Mouse (Mus musculus) small intestine, adult 2 months (tissue): ENCODE measurements around the gene Ccdc138. TPM values are rescaled to one million over a fixed set of nuclear protein-coding genes. Genes with fewer than 3 reads are reported as not detected.

ENCODE experiments used
- H3K27ac ChIP-seq: fragments of 200-500 bp; 2 replicates; pipeline ENCODE4 v1.5.1; 2012; ENCODE audit warnings: low read depth, low read length, control low read depth, inconsistent platforms; ENCODE audit not compliant: insufficient read depth
- H3K27me3 ChIP-seq: fragments of 200-500 bp; 2 replicates; pipeline ENCODE4 v1.6.1; 2012; ENCODE audit warnings: mild to moderate bottlenecking, moderate library complexity, low read length, inconsistent platforms; ENCODE audit not compliant: control insufficient read depth, insufficient read depth
- H3K36me3 ChIP-seq: fragments of 200-500 bp; 2 replicates; pipeline ENCODE4 v1.6.1; 2012; ENCODE audit warnings: mild to moderate bottlenecking, low read length, control low read depth, inconsistent platforms; ENCODE audit not compliant: control insufficient read depth, insufficient read depth
- H3K4me1 ChIP-seq: fragments of 200-500 bp; 2 replicates; pipeline ENCODE4 v1.6.1; 2012; ENCODE audit warnings: low read length, inconsistent platforms, mixed read lengths; ENCODE audit not compliant: control insufficient read depth, insufficient read depth, insufficient read length
- H3K4me3 ChIP-seq: fragments of 200-500 bp; 2 replicates; pipeline ENCODE4 v1.5.1; 2012; ENCODE audit warnings: low read depth, mild to moderate bottlenecking, control low read depth, inconsistent platforms, low read length, moderate library complexity
- CTCF ChIP-seq: fragments of 200-500 bp; IDR thresholded peaks from 2 replicates; pipeline ENCODE4 v1.5.1; 2012; ENCODE audit warnings: low read depth, mild to moderate bottlenecking, control low read depth, inconsistent platforms, low read length, moderate library complexity, mixed read lengths; ENCODE audit not compliant: insufficient replicate concordance, insufficient read length; ENCODE audit errors: extremely low read depth
- POLR2A ChIP-seq: fragments of 200-500 bp; IDR thresholded peaks from 2 replicates; pipeline ENCODE4 v1.6.1; 2012; ENCODE audit warnings: low read depth, mild to moderate bottlenecking, control low read depth, inconsistent platforms, low read length, moderate library complexity
- WGBS: fragments of 180-500 bp; shearing (Covaris S2); methylation state at CpG from one replicate; pipeline ENCODE4 v1.1.7; 2018; 5-methylcytosine and 5-hydroxymethylcytosine counted together
- polyA plus RNA-seq: library from polyadenylated mRNA; depleted of rRNA; stranded (reverse); fragments of >200 nt; gene quantifications from 2 replicates; pipeline ENCODE4 v1.2.3, GENCODE M21; 2012; rRNA removed

The Ccdc138 gene
- 0.20 and 0.32 TPM in 2 replicates for polyA plus RNA-seq

DNA sequence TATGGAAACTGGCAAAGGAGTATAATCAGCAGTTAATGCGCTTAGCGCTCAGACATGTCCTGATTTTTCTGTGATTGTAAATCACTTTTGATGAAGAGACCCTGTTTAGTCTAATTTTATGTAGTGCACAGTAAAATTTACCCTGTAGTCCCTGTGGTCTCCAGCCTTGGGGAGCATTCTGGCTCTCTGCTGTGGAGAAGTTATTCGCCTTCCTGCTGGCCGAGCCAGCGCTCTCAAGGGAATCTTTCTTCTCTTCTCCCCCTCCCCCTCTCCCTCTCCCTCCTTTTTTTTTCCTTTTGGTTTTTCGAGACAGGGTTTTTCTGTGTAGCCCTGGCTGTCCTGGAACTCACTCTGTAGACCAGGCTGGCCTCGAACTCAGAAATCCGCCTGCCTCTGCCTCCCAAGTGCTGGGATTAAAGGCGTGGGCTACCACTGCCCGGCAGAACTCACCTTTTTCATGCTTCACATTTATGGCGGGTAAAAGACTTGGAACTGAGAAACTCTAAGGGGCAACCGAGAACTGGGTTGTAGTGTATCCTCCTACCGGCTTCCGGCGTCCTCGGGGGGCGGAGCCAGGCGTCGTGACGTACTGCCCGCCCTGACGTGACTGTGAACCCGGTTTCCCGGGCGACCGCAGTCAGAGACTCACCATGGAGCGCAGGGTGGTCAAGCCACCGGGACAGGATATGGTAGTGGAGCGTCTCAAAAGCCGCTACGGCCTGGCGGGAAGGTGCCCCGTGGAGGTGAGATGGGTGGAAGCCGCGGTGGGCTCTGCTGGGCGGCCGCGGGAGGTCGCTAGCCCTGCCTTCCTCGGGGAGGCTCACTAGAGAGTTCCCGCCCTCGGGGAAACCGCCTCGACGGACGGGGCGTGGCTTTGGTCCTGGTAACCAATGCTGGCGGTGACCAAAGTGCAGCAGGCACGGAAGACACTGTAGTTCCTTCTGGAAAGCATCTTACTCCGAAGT lies at the start of gene Ccdc138:
Gene Ccdc138 (plus strand): TSS at position 629 of the 965 bp plus-strand sequence.
- peaks cover 14% of the 10 kb centered on the region for H3K36me3 ChIP-seq
- H3K4me1 ChIP-seq = peaks cover 3% of the 10 kb centered on the region; the same call in 1 of the 2 replicates
- H3K27ac ChIP-seq = peak within 1 kb of the TSS; percentile 83
- no peaks in the 10 kb centered on the region for H3K27me3 ChIP-seq
- H3K4me3 ChIP-seq = peak within 1 kb of the TSS; percentile 84
- WGBS = 2% methylated on average over 50 of the region's 50 CpGs
- TF ChIP-seq POLR2A (peak; percentile 36), CTCF (peak; percentile 54; the same call in 1 of the 2 replicates)

DNA sequence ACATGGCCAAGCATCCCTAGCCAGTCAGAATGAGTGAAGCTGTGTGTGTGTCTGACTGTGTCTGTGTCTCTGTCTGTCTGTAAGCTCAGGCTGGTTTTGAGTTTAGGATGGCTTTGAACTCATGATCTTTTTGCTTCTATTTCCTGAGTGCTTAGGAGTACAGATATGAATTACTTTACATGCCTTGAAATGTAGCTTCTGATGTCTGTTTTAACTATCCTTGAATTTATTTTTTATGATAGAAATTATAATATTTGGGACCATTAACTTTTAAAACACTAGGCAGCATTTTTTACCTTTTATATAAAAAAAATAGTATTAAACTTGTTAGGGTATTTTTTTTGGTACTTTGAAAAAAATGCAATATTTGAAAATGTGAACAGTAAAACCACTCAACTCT lies 46.2 kb upstream of the Ccdc138 start:
- Histone ChIP-seq H3K4me1 (no peaks in the 10 kb centered on the region), H3K4me3 (no peak overlapping the region), H3K27ac (no peak overlapping the region), H3K27me3 (no peaks in the 10 kb centered on the region), H3K36me3 (peaks cover 20% of the 10 kb centered on the region)
- TF ChIP-seq CTCF (no peak), POLR2A (no peak)

DNA sequence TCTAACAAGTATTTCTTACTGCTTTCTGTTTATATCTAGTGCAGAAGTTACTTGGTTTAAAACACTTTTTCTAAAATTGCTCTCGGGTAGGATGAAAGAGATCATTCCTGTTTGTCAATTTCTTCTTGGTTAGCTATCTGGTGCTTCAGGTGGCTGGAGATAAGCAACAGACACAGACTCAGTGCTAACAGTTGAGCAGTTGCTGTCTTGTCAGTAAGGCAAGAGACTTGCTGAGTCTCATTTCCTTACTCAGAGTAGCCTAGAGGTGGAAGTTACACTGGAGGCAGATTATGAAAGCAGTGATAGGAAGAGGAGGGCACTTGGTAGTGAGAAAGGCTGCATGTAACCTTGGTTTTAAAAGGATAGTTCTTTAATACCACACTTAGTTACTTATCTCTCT lies 45.6 kb upstream of the Ccdc138 start:
- Histone ChIP-seq H3K4me3 (no peak overlapping the region), H3K4me1 (no peaks in the 10 kb centered on the region), H3K36me3 (peaks cover 21% of the 10 kb centered on the region), H3K27me3 (no peaks in the 10 kb centered on the region), H3K27ac (no peak overlapping the region)
- 92% methylated on average over 1 of the region's 1 CpGs for WGBS
- TF ChIP-seq POLR2A (no peak), CTCF (no peak)

DNA sequence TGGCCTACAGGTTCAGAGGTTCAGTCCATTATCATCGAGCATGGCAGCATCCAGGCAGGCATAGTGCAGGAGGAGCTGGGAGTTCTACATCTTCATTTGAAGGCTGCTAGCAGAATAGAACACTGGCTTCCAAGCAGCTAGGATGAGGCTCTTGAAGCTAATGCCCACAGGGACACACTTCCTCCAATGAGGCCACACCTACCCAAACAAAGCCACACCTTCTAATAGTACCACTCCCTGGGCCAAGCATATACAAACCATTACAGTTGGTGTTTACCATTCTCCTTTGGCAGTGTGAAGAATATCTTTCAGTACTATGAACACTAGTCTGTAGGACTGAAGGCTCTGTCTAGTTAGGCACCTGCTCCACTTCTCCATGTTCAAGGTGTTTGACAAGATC lies 37.9 kb upstream of the Ccdc138 start:
- TF ChIP-seq CTCF (no peak), POLR2A (no peak)
- no peaks in the 10 kb centered on the region for H3K4me1 ChIP-seq
- WGBS = 89% methylated on average over 1 of the region's 1 CpGs
- H3K36me3 ChIP-seq = peaks cover 51% of the 10 kb centered on the region
- H3K4me3 ChIP-seq = no peak overlapping the region
- no peak overlapping the region for H3K27ac ChIP-seq
- no peaks in the 10 kb centered on the region for H3K27me3 ChIP-seq

DNA sequence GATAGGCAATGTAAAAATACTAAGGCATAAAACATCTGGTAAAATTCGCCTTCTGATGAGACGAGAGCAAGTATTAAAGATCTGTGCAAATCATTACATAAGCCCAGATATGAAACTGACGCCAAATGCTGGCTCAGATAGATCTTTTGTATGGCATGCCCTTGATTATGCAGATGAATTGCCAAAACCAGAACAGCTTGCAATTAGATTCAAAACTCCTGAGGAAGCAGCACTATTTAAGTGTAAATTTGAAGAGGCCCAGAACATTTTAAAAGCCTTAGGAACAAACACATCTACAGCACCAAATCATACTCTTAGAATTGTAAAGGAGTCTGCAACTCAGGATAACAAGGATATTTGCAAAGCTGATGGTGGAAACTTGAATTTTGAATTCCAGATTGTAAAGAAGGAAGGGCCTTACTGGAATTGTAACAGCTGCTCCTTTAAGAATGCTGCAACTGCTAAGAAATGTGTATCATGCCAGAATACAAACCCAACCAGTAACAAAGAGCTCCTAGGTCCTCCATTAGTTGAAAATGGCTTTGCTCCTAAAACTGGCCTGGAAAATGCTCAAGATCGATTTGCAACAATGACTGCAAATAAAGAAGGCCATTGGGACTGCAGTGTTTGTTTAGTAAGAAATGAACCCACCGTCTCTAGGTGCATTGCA lies 20.5 kb upstream of the Ccdc138 start:
- H3K27ac ChIP-seq = no peak overlapping the region
- no peaks in the 10 kb centered on the region for H3K27me3 ChIP-seq
- no peak for TF ChIP-seq CTCF
- TF ChIP-seq POLR2A = no peak
- 90% methylated on average over 5 of the region's 5 CpGs for WGBS
- H3K4me3 ChIP-seq = no peak overlapping the region
- H3K4me1 ChIP-seq = no peaks in the 10 kb centered on the region
- H3K36me3 ChIP-seq = peaks cover 51% of the 10 kb centered on the region

DNA sequence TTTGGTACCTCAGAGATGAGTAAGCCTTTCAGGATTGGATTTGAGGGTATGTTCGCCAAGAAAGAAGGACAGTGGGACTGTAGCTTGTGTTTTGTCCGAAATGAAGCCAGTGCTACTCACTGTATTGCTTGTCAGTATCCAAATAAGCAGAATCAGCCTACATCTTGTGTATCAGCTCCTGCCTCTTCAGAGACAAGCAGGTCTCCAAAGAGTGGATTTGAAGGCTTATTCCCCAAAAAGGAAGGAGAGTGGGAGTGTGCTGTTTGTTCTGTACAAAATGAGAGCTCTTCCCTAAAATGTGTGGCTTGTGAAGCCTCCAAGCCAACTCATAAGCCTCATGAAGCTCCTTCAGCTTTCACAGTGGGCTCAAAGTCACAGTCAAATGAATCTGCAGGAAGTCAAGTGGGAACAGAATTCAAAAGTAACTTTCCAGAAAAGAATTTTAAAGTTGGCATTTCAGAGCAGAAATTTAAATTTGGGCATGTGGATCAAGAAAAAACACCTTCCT lies 19.6 kb upstream of the Ccdc138 start:
- WGBS = 92% methylated on average over 2 of the region's 2 CpGs
- peaks cover 52% of the 10 kb centered on the region for H3K36me3 ChIP-seq
- H3K4me3 ChIP-seq = no peak overlapping the region
- TF ChIP-seq POLR2A = no peak
- TF ChIP-seq CTCF = no peak
- H3K27me3 ChIP-seq = no peaks in the 10 kb centered on the region
- H3K4me1 ChIP-seq = no peaks in the 10 kb centered on the region
- H3K27ac ChIP-seq = no peak overlapping the region

DNA sequence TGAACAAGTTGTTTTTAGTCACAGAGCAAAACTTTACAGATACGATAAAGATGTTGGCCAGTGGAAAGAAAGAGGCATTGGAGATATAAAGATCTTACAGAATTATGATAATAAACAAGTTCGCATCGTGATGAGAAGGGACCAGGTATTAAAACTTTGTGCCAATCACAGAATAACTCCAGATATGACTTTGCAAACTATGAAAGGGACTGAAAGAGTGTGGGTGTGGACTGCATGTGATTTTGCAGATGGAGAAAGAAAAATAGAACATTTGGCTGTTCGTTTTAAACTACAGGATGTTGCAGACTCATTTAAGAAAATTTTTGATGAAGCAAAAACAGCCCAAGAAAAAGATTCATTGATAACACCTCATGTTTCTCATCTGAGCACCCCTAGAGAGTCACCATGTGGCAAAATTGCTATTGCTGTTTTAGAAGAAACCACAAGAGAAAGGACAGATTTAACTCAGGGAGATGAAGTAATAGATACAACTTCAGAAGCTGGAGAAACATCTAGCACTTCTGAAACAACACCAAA lies 17.7 kb upstream of the Ccdc138 start:
- 93% methylated on average over 4 of the region's 4 CpGs for WGBS
- Histone ChIP-seq H3K27me3 (no peaks in the 10 kb centered on the region), H3K4me1 (no peaks in the 10 kb centered on the region), H3K4me3 (no peak overlapping the region), H3K27ac (no peak overlapping the region), H3K36me3 (peaks cover 62% of the 10 kb centered on the region)
- TF ChIP-seq CTCF (no peak), POLR2A (no peak)
